Mouse (Mus musculus) heart, embryonic 15.5 days (tissue): ENCODE measurements around the gene Gm45799. TPM values are rescaled to one million over a fixed set of nuclear protein-coding genes. Genes with fewer than 3 reads are reported as not detected.
A peak's percentile ranks its signal among the peaks of the same experiment; 100 is the strongest.

Experiments
- ATAC-seq: fragments of 200-750 bp; cut with Nextera tagmentation; replicated peaks from 2 replicates; pipeline ENCODE4 v1.8.0; 2017; ENCODE audit warnings: low read depth, moderate TSS enrichment; ENCODE audit not compliant: insufficient number of reproducible peaks, insufficient read depth, low FRiP score
- H3K27ac ChIP-seq: fragments of 300-500 bp; sonication (generic); 2 replicates; pipeline ENCODE4 v1.5.1; 2015; ENCODE audit warnings: mild to moderate bottlenecking, inconsistent platforms
- H3K27me3 ChIP-seq: fragments of 300-500 bp; sonication (generic); 2 replicates; pipeline ENCODE4 v1.6.1; 2015; ENCODE audit warnings: inconsistent platforms
- H3K36me3 ChIP-seq: fragments of 300-500 bp; sonication (generic); 2 replicates; pipeline ENCODE4 v1.6.1; 2015; ENCODE audit warnings: mild to moderate bottlenecking, inconsistent platforms
- H3K4me1 ChIP-seq: fragments of 300-500 bp; sonication (generic); replicated peaks from 2 replicates; pipeline ENCODE4 v1.6.1; 2015; ENCODE audit warnings: inconsistent platforms
- H3K4me2 ChIP-seq: fragments of 300-500 bp; sonication (generic); 2 replicates; pipeline ENCODE4 v1.6.1; 2015; ENCODE audit warnings: inconsistent platforms, mild to moderate bottlenecking, moderate library complexity
- H3K4me3 ChIP-seq: fragments of 300-500 bp; sonication (generic); 2 replicates; pipeline ENCODE4 v1.5.1; 2015; ENCODE audit warnings: mild to moderate bottlenecking, inconsistent platforms
- H3K9ac ChIP-seq: fragments of 300-500 bp; sonication (generic); 2 replicates; pipeline ENCODE4 v1.6.1; 2015; ENCODE audit warnings: mild to moderate bottlenecking, inconsistent platforms
- H3K9me3 ChIP-seq: fragments of 300-500 bp; sonication (generic); replicated peaks from 2 replicates; pipeline ENCODE4 v1.6.1; 2016; ENCODE audit warnings: inconsistent platforms
- WGBS: fragments of 180-500 bp; shearing (Covaris S2); methylation state at CpG from one replicate; pipeline ENCODE4 v1.1.7; 2015; ENCODE audit warnings: mixed read lengths; 5-methylcytosine and 5-hydroxymethylcytosine counted together
- polyA plus RNA-seq: library from polyadenylated mRNA; unstranded; fragments of >200 nt; fragmentation: Nextera tagmentation; extraction: Ambion mirVana; gene quantifications from 2 replicates; pipeline ENCODE4 v1.2.1, GENCODE M21; 2015

Gene Gm45799
- polyA plus RNA-seq, 1 experiment from 2014 or later: 24.0 TPM

- ATAC-seq: no peak
- WGBS: 58% methylated on average over 6 of the region's 6 CpGs
- no peaks in the 10 kb centered on the region for H3K27me3 ChIP-seq
- H3K4me2 ChIP-seq: no peak overlapping the region
- H3K9me3 ChIP-seq: no peaks in the 10 kb centered on the region
- H3K9ac ChIP-seq: no peak overlapping the region
- H3K27ac ChIP-seq: no peak overlapping the region
- H3K36me3 ChIP-seq: peaks cover 27% of the 10 kb centered on the region
- peaks cover 25% of the 10 kb centered on the region for H3K4me1 ChIP-seq
- no peak overlapping the region for H3K4me3 ChIP-seq
These were observed 15.0 kb upstream of the Gm45799 start for GRCm38 (mm10) chr7:105625397-105625796.

GRCm38 (mm10) chr7:105628633-105629032 lies 11.7 kb upstream of the Gm45799 start:
- Histone ChIP-seq H3K27ac (peak overlapping the region; percentile 64), H3K9me3 (no peaks in the 10 kb centered on the region), H3K9ac (no peak overlapping the region), H3K4me2 (peak overlapping the region; percentile 25), H3K4me3 (no peak overlapping the region), H3K36me3 (peaks cover 17% of the 10 kb centered on the region; the same call in 1 of the 2 replicates), H3K27me3 (no peaks in the 10 kb centered on the region), H3K4me1 (peaks cover 44% of the 10 kb centered on the region)
- peak; percentile 63 for ATAC-seq
- 2% methylated on average over 3 of the region's 3 CpGs for WGBS

GRCm38 (mm10) chr7:105632551-105632972 lies 7.8 kb upstream of the Gm45799 start:
- no peaks in the 10 kb centered on the region for H3K27me3 ChIP-seq
- peak overlapping the region; percentile 97 for H3K4me3 ChIP-seq
- no peak for ATAC-seq
- peak overlapping the region; percentile 95 for H3K9ac ChIP-seq
- peak overlapping the region; percentile 88 for H3K4me2 ChIP-seq
- no peaks in the 10 kb centered on the region for H3K9me3 ChIP-seq
- H3K36me3 ChIP-seq: peaks cover 15% of the 10 kb centered on the region; the same call in 1 of the 2 replicates
- H3K27ac ChIP-seq: peak overlapping the region; percentile 81
- peaks cover 51% of the 10 kb centered on the region for H3K4me1 ChIP-seq
- WGBS: 11% methylated on average over 4 of the region's 4 CpGs

DNA sequence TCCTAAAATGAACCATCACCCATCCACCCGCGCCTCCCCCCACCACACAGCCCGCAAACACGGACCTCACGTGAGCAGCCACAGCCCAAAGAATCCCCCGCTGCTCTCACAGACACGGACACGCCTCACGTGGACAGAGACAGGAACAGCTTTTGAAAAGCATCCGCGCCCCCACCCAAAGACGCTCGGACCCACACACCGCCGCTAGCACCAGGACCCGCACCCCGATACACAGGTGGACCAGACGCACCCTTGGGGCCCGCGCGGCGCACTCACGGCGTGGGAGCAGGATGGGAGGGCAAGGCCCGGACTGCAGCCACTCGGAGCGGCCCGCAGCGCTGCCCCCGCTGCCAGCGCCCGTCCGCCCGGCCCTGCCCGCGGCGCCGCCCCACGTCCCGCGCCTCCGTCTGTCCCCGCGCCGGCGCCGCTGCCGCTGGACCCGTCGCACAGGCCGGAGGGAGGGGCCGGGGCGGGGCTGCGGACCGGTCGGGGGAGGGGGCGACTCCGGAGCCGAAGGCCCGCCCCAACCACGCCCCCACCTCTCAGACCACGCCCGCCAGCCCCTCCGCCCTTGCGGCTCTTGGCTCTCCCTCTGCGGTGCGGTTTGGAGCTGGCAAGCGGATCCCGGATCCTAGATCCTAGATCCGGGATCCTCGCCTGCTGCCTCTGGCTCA lies 7.1 kb upstream of the Gm45799 start, which contains the start of gene Trim3:
Gene Trim3, minus strand, starts transcription at position 445 of the 674 bp plus-strand sequence.
- peak within 1 kb of the TSS; percentile 95 for H3K9ac ChIP-seq
- peak within 1 kb of the TSS; percentile 81 for H3K27ac ChIP-seq
- H3K27me3 ChIP-seq: no peaks in the 10 kb centered on the region
- peaks cover 49% of the 10 kb centered on the region for H3K4me1 ChIP-seq
- H3K36me3 ChIP-seq: peaks cover 20% of the 10 kb centered on the region; the same call in 1 of the 2 replicates
- peak within 1 kb of the TSS; percentile 88 for H3K4me2 ChIP-seq
- peak within 1 kb of the TSS; percentile 97 for H3K4me3 ChIP-seq
- ATAC-seq: peak; percentile 91
- no peaks in the 10 kb centered on the region for H3K9me3 ChIP-seq
- under 1% methylated on average over 59 of the region's 71 CpGs for WGBS

GRCm38 (mm10) chr7:105633801-105634135 lies 6.6 kb upstream of the Gm45799 start:
- Histone ChIP-seq H3K4me2 (peak overlapping the region; percentile 88), H3K27ac (peak overlapping the region; percentile 66), H3K9me3 (no peaks in the 10 kb centered on the region), H3K4me3 (peak overlapping the region; percentile 97), H3K9ac (peak overlapping the region; percentile 95), H3K27me3 (no peaks in the 10 kb centered on the region), H3K36me3 (peaks cover 20% of the 10 kb centered on the region; the same call in 1 of the 2 replicates), H3K4me1 (peaks cover 48% of the 10 kb centered on the region)
- ATAC-seq: no peak; the same call in 1 of the 2 replicates
- 4% methylated on average over 10 of the region's 10 CpGs for WGBS

DNA sequence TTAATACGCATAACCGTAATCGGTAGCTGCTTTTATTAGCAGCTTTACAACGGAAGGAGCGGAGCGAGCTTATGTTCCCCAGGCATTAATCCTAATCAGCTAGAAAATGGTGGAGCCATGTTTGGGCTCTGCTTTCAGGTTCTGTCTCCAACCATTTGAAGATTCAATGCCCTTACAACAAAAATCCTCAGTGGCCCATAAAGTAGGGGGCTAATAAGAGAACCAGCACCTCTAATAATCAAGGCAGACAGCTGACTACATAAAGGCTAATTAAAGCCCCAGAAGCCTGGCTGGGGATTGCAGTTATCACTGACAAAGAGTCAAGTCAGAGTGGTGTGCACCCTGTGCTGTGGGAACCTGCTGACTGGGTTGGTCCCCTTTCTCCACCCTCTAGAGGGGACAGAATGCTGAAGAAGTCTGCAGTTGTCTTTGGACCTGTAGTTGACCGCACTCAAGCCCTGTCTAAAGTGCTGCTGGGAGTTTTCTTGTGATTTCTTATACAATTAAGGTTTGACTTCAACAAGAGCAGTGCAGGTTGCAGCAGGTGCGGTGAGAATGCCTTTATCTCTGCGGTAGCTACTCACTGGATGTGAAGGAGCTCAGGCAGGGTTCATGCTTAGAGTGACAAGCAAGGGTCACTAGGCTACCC lies 6.0 kb upstream of the Gm45799 start:
- peak overlapping the region; percentile 97 for H3K4me3 ChIP-seq
- no peak overlapping the region for H3K9ac ChIP-seq
- H3K9me3 ChIP-seq: no peaks in the 10 kb centered on the region
- no peak overlapping the region for H3K27ac ChIP-seq
- peaks cover 20% of the 10 kb centered on the region; the same call in 1 of the 2 replicates for H3K36me3 ChIP-seq
- H3K27me3 ChIP-seq: no peaks in the 10 kb centered on the region
- H3K4me1 ChIP-seq: peaks cover 48% of the 10 kb centered on the region
- WGBS: 49% methylated on average over 9 of the region's 9 CpGs
- peak overlapping the region; percentile 88 for H3K4me2 ChIP-seq
- no peak for ATAC-seq

GRCm38 (mm10) chr7:105635726-105636125 lies 4.6 kb upstream of the Gm45799 start:
- ATAC-seq: no peak
- 83% methylated on average over 2 of the region's 2 CpGs for WGBS

DNA sequence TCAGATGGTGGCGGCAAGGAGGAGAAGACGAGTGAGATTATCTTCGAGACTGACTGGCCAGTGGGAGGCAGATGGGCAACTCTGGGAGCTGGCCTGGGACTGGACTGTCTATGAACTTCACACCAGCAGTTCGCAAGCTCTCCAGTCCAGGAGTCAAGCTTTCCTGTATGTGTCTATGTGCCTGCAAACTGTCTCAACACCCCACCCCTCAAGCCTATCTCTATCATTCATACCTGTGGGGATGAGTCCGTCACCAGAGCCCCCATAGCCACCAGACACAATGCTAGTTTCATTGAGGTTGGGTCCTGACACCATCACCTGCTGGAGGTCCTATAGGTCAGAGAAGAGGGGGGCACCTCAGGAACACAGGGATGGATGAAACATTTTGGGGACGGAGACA lies 1.6 kb upstream of the Gm45799 start:
- 82% methylated on average over 6 of the region's 6 CpGs for WGBS
- H3K9ac ChIP-seq: no peak overlapping the region

More at GRCm38 (mm10) chr7:105635726-105636125, 4.6 kb upstream of the Gm45799 start:
- H3K27ac ChIP-seq: no peak overlapping the region
- no peaks in the 10 kb centered on the region for H3K9me3 ChIP-seq
- no peak overlapping the region for H3K4me3 ChIP-seq
- H3K36me3 ChIP-seq: peaks cover 20% of the 10 kb centered on the region; the same call in 1 of the 2 replicates
- no peak overlapping the region for H3K9ac ChIP-seq
- H3K4me1 ChIP-seq: peaks cover 40% of the 10 kb centered on the region
- no peaks in the 10 kb centered on the region for H3K27me3 ChIP-seq
- H3K4me2 ChIP-seq: no peak overlapping the region

GRCm38 (mm10) chr7:105639304-105639703 lies 1.0 kb upstream of the Gm45799 start:
- no peak for ATAC-seq
- Histone ChIP-seq H3K4me3 (peak overlapping the region; percentile 71), H3K9ac (peak overlapping the region; percentile 87; the same call in 1 of the 2 replicates), H3K27ac (no peak overlapping the region), H3K9me3 (no peaks in the 10 kb centered on the region), H3K4me2 (peak overlapping the region; percentile 88), H3K4me1 (peaks cover 33% of the 10 kb centered on the region), H3K27me3 (no peaks in the 10 kb centered on the region), H3K36me3 (peaks cover 30% of the 10 kb centered on the region)
- 56% methylated on average over 9 of the region's 9 CpGs for WGBS

More for the DNA sequence above, 1.6 kb upstream of the Gm45799 start:
- H3K27me3 ChIP-seq: no peaks in the 10 kb centered on the region
- ATAC-seq: no peak
- H3K36me3 ChIP-seq: peaks cover 26% of the 10 kb centered on the region
- H3K4me2 ChIP-seq: peak overlapping the region; percentile 88
- no peaks in the 10 kb centered on the region for H3K9me3 ChIP-seq
- H3K4me1 ChIP-seq: peaks cover 38% of the 10 kb centered on the region
- peak overlapping the region; percentile 71; the same call in 1 of the 2 replicates for H3K4me3 ChIP-seq
- H3K27ac ChIP-seq: no peak overlapping the region

GRCm38 (mm10) chr7:105639756-105640155 lies 596 bp upstream of the Gm45799 start, which contains the start of gene Timm10b:
Timm10b (plus strand) TSS chr7:105640056.
- peaks cover 30% of the 10 kb centered on the region for H3K36me3 ChIP-seq
- 3% methylated on average over 2 of the region's 2 CpGs for WGBS
- peak within 1 kb of the TSS; percentile 91 for H3K27ac ChIP-seq
- peak; percentile 4; the same call in 1 of the 2 replicates for ATAC-seq
- peak within 1 kb of the TSS; percentile 87 for H3K9ac ChIP-seq
- H3K4me1 ChIP-seq: peaks cover 30% of the 10 kb centered on the region
- no peaks in the 10 kb centered on the region for H3K27me3 ChIP-seq
- peak within 1 kb of the TSS; percentile 71 for H3K4me3 ChIP-seq
- no peaks in the 10 kb centered on the region for H3K9me3 ChIP-seq
- H3K4me2 ChIP-seq: peak within 1 kb of the TSS; percentile 88

DNA sequence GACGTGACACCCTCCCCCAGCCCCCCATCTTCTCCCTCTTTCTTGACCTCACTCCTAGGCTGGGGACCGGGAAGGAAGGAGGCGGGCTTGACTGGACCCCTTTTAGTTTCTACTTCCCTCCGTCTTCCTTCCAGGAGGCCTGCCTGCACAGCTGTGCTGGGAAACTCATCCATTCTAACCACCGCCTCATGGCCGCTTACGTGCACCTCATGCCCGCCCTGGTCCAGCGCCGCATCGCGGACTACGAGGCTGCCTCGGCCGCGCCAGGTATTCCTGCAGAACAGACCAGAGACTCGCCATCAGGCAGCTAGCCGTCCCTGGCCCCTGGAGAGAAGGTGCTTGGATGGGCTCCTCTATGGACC lies 523 bp downstream of the Gm45799 start:
- peak overlapping the region; percentile 71 for H3K4me3 ChIP-seq
- H3K27ac ChIP-seq: peak overlapping the region; percentile 91
- ATAC-seq: no peak; the same call in 1 of the 2 replicates
- no peaks in the 10 kb centered on the region for H3K27me3 ChIP-seq
- WGBS: under 1% methylated on average over 17 of the region's 18 CpGs
- H3K4me1 ChIP-seq: peaks cover 30% of the 10 kb centered on the region
- H3K36me3 ChIP-seq: peaks cover 30% of the 10 kb centered on the region
- peak overlapping the region; percentile 88 for H3K4me2 ChIP-seq
- H3K9ac ChIP-seq: peak overlapping the region; percentile 78
- H3K9me3 ChIP-seq: no peaks in the 10 kb centered on the region
